ENCODE assay signal across 7 mouse cellular contexts in the genomic region with DNA sequence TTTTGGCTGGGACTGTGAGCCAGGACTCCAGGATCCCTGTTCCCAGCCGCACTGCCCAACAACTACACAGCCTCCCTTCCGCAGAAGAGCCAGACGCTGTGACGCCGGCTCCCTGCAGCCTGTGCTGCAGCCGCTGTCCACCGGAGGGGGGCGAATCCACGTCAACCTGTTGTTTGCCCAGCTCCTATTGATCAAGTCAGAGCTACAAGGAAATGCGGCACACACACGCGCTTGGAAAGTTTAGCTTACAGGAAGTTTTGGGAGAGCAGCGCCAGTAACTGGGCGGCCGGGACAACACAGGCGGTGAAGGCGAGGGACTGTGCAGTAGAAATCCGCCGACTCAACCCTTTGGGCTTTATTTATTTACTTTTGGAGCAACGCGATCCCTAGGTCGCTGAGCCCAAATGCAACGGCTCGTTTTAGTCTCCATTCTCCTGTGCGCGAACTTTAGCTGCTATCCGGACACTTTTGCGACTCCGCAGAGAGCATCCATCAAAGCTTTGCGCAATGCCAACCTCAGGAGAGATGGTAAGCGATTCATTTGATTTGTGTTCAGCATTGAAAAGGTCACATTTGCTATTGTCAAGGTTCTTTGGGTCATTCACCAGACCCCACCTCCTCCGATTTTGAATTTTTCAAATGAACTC. TPM values are rescaled to one million over a fixed set of nuclear protein-coding genes. Genes with fewer than 3 reads are reported as not detected.
DNase-seq lines count a peak whose midpoint lies in the region; ATAC-seq and TF ChIP-seq lines count a peak whose summit lies in the region.

A gene (plus strand): TSS at position 194 of the 647 bp plus-strand sequence.

- no peak for TF ChIP-seq POLR2A in cortical plate, adult 2 months (IDR thresholded peaks at IDR 0.05; ENCODE audit: extremely low read depth, insufficient read depth, low read length)

- peak within 1 kb of the TSS; percentile 27; the same call in 1 of the 2 replicates for H3K9ac ChIP-seq in hindbrain, embryonic 15.5 days
- H3K9ac ChIP-seq in stomach, embryonic 14.5 days (replicated peaks; ENCODE audit: low read depth, low read length): peak within 1 kb of the TSS; percentile 28

- peak; percentile 90 for ATAC-seq in hindbrain, embryonic 15.5 days (ENCODE audit: low FRiP score, low read depth)
- peak; percentile 91 for ATAC-seq in stomach, embryonic 14.5 days (ENCODE audit: insufficient number of reproducible peaks, insufficient read depth, low FRiP score, low read depth)

- no peaks in the 10 kb centered on the region for H3K9me3 ChIP-seq in hindbrain, embryonic 15.5 days
- no peaks in the 10 kb centered on the region for H3K9me3 ChIP-seq in stomach, embryonic 14.5 days (ENCODE audit: control insufficient read depth, low read depth, low read length)

- no peak for TF ChIP-seq CTCF in cortical plate, adult 2 months (IDR thresholded peaks at IDR 0.05; ENCODE audit: extremely low read depth, insufficient read depth, low read length)

- H3K27me3 ChIP-seq in hindbrain, embryonic 15.5 days: no peaks in the 10 kb centered on the region
- no peaks in the 10 kb centered on the region for H3K27me3 ChIP-seq in stomach, embryonic 14.5 days (ENCODE audit: control insufficient read depth, insufficient read depth, low read length)

- peak within 1 kb of the TSS; percentile 83 for H3K27ac ChIP-seq in cortical plate, adult 2 months (ENCODE audit: insufficient read depth, low read length)
- no peak within 1 kb of the TSS for H3K27ac ChIP-seq in hindbrain, embryonic 15.5 days (replicated peaks)
- no peak within 1 kb of the TSS for H3K27ac ChIP-seq in stomach, embryonic 14.5 days (ENCODE audit: low read length)

- 2% methylated on average over 32 of the region's 32 CpGs for WGBS in hindbrain, embryonic 15.5 days
- WGBS in stomach, embryonic 14.5 days: 2% methylated on average over 32 of the region's 32 CpGs

- peak; percentile 85 to 92 for DNase-seq in adrenal gland, adult (ENCODE audit: inconsistent age in 2 of 2, low spot score in 1 of 2)
- DNase-seq in gastrocnemius, postnatal 10 days: peak; percentile 52
- peak; percentile 1 to 4 for DNase-seq in left cerebral cortex, postnatal 25 days (ENCODE audit: low spot score in 2 of 2)
- DNase-seq in mesoderm, embryonic 11.5 days (ENCODE audit: low read depth, low spot score): peak; percentile 81

- no peaks in the 10 kb centered on the region for H3K36me3 ChIP-seq in hindbrain, embryonic 15.5 days
- H3K36me3 ChIP-seq in stomach, embryonic 14.5 days (ENCODE audit: control insufficient read depth, insufficient read depth, low read length): no peaks in the 10 kb centered on the region

- intact Hi-C loops in left cerebral cortex, postnatal 25 days (cut with DNase I): no loop called here

- H3K4me2 ChIP-seq in hindbrain, embryonic 15.5 days: peak within 1 kb of the TSS; percentile 73
- peak within 1 kb of the TSS; percentile 69 for H3K4me2 ChIP-seq in stomach, embryonic 14.5 days (replicated peaks; ENCODE audit: low read depth, low read length)

- no peaks in the 10 kb centered on the region for H3K4me1 ChIP-seq in cortical plate, adult 2 months (ENCODE audit: control insufficient read depth, insufficient read depth, low read length)
- H3K4me1 ChIP-seq in hindbrain, embryonic 15.5 days (replicated peaks): peaks cover 7% of the 10 kb centered on the region
- H3K4me1 ChIP-seq in stomach, embryonic 14.5 days (ENCODE audit: control insufficient read depth, insufficient read depth, low read length): no peaks in the 10 kb centered on the region

- H3K4me3 ChIP-seq in cortical plate, adult 2 months (ENCODE audit: insufficient read depth, low read length): peak within 1 kb of the TSS; percentile 37
- H3K4me3 ChIP-seq in hindbrain, embryonic 15.5 days: peak within 1 kb of the TSS; percentile 41
- peak within 1 kb of the TSS; percentile 38 for H3K4me3 ChIP-seq in stomach, embryonic 14.5 days (ENCODE audit: low read depth, low read length)

RNA-seq across cellular contexts. Expression of the gene that starts here (rescaled TPM):
- polyA plus RNA-seq in cortical plate, adult 2 months (2012; rRNA removed): 2.4 and 2.6 TPM in 2 replicates
- 1 to 10 TPM; 6.3 to 7.6 TPM for total RNA-seq in gastrocnemius, postnatal 10 days (2021)
- 4.2 and 4.7 TPM in 2 replicates for polyA plus RNA-seq in hindbrain, embryonic 15.5 days (2015; fragmentation: Nextera tagmentation; extraction: Ambion mirVana)
- 1 to 10 TPM; 2.6 to 3.3 TPM for total RNA-seq in left cerebral cortex, postnatal 25 days (2021)
- polyA plus RNA-seq in stomach, embryonic 14.5 days (2014; fragmentation: Nextera tagmentation; extraction: Ambion mirVana): 11.0 and 12.2 TPM in 2 replicates

Comparison
In these comparisons a context has a peak if more than half of its experiments do, and no peak if none do; other contexts are left out.
1. DNase-seq: peak in every context shown above with its lines; median percentile 88 in adrenal gland, adult; 81 in mesoderm, embryonic 11.5 days; 52 in gastrocnemius, postnatal 10 days; 2 in left cerebral cortex, postnatal 25 days.